Mouse (Mus musculus) gonadal fat pad, adult 2 months (tissue): ENCODE data around the gene Psmb9. TPM values are rescaled to one million over a fixed set of nuclear protein-coding genes. Genes with fewer than 3 reads are reported as not detected.

Experiments used
- DNase-seq: peaks from one replicate; pipeline ENCODE4 v3.0.0-alpha.2; 2012; ENCODE audit warnings: low read depth
- polyA plus RNA-seq: library from polyadenylated mRNA; depleted of rRNA; stranded (reverse); fragments of >200 nt; gene quantifications from 2 replicates; pipeline ENCODE4 v1.2.3, GENCODE M21; 2012

Psmb9 gene
- polyA plus RNA-seq, 1 experiment: 32.8 TPM

DNA sequence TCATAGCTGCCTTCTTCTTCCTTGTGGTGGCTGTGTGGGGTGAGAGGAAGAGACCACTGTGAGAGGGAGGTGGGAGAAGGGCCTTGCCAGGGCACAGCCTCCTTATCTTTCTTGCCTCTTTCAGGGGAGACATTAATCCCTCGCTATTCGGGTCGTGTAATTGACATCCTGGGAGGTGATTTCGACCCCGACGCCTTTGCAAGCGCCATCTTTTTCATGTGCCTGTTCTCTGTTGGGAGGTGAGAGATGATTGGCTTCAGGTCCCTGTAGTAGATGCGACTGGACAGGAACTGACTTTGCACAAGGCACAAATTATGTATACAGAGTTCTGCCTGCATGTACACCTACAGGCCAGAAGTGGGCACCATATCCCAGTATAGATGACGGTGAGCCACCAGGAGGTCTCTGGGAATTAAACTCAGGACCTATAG, 18.2 kb upstream of the Psmb9 start:
- DNase-seq: no peak

DNA sequence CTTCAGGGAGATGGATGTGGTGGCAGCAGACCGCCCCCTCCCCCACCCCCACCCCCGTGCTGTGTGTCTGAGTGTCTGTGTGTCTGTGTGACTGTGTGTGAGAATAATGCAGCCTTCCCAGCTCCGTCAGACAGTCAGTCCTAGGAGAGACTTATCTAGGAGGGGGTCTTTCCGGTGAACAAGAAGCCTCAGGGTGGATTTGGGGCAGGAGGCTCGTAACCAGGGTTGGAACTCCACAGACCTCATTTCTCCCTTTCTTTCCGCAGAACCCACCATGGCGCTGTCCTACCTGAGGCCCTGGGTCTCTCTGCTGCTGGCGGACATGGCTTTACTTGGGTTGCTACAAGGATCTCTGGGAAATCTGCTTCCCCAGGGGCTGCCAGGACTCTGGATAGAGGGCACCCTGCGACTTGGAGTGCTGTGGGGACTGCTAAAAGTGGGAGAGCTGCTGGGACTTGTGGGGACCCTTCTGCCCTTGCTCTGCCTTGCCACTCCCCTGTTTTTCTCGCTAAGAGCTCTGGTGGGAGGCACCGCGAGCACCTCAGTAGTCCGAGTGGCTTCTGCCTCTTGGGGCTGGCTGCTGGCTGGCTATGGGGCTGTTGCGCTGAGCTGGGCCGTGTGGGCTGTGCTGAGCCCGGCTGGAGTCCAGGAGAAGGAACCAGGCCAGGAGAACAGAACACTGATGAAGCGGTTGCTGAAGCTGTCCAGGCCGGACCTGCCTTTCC, 17.6 kb upstream of the Psmb9 start:
- DNase-seq: no peak

DNA sequence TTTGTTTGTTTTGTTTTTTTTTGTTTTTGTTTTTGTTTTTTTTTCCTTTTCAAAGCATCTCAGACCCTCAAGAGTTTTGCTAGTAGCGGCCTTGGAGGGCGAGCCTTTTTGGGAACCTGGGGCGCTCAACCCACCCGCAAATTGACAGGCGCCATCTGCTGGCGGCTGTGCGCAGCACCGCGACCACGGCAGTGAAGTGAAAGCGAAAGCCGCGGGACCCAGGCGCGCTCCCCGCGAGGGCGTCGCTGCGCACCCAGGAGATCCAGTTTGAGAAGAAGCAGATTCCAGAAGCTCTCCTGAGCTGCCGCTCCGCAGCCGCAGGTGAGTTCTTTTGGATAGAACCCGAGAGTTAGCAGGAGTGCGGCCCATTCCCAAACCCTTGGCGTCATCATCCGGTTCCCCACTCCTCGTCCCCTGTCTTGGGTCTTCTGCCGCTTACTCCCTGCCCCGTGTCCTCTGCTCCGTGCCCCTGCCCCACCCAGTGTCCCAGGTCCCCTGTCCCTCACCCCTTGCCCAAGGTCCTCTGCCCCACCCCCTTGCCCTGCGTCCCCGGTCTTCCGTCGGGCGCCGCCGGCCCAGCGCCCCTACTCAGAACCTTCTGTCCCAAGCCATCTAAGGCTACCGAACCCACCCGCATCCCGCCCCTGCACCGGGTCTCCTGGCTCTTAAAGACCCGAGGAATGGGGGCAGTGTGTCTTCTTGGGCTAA, 16.9 kb upstream of the Psmb9 start:
- DNase-seq: no peak

DNA sequence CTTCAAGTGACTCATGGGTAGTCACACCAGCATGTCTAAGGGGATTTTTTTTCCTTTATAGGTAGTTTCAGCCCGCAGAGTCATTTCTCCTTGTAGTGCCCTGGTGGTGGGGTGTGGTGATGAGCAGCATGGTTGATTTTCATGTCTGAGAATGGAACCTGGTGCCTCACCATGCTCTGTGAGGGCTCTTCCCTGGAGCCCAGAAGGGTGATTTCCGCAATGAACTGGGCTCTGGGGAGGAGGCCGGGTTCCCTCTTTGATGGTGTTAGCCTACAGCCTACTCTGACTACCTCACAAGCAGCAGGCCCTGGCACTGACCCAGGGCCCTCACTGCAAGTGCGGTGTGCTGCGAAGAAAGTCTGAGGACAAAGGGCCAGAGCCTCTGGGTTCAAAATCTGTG, 15.9 kb upstream of the Psmb9 start, which contains the start of gene Tap2:
Tap2 (plus strand) TSS at position 84 of the 400 bp plus-strand sequence.
- no peak for DNase-seq

DNA sequence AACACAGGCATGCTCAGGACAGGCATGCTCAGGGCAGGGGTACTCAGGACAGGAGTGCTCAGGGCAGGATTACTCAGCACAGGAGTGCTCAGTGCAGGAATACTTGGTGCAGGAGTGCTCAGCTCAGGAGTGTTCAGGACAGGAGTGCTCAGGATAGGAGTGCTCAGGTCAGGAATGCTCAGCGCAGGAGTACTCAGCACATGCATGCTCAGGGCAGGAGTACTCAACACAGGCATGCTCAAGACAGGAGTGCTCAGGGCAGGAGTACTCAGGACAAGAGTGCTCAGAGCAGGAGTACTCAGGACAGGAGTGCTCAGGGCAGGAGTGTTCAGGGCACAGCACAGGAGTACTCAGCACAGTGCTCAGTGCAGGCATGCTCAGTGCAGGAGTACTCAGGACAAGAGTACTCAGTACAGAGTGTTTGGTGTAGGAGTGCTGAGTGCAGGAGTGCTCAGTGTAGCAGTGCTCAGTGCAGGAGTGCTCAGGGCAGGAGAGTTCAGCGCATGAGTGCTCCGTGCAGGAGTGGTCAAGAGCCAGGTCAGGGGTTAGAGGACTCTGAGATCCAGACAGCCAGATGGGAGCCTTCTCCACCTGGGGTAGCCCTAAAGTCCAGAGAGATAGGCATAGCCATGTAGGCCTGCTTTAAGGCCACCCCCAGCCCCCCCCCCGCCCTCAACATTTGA, 15.3 kb upstream of the Psmb9 start:
- DNase-seq: no peak

DNA sequence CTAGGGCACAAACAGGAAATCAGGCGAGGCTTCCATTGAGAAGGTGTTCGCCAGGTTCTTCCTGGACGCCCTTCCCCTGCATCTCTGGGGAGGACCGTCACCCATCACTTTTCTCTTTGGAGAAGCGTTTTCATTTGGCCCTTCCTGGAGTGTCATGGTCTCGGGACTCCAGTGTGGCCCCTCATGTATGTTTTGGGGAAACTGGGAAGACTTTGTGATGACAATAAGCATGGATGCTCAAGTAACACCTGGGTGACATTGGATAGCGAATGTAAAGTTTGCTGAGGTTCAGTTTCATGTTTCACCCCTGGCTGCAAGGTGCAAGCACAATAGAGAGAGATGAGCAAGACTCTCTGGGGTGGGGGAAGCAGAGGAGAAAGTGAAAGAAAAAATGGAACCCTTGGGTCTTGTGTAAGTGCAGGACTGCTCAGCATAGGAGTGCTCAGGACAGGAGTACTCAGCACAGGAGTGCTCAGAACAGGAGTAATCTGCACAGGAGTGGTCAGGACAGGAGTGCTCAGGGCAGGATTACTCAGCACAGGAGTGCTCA, 14.0 kb upstream of the Psmb9 start:
- DNase-seq: no peak

DNA sequence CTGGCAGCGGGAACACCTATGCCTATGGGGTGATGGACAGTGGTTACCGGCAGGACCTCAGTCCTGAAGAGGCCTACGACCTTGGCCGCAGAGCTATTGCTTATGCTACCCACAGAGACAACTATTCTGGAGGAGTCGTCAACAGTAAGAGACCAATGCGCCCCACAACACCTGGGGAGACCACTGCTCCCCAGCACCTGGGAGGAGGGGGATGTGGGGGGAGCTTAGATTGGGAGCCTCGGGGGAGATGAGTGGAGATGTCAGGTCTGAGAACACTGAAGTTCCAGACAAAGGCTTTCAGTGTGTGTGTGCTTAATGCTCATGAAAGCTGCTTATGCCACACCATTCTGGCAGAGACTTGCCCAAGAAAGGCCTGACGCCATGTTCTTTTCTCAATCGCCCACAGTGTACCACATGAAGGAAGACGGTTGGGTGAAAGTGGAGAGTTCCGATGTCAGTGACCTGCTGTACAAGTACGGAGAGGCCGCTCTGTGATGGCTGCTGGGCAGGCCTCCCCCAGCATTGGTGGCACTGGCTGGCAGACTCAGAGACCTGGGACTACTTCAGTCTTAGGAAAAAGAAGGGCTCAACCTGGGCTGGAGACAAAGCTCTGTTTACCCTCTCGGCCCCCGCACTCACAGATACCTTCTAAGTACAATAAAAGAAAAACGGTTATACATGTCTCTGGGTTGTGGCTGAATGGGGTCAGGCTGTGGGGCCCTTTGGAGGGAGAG, 13.4 kb upstream of the Psmb9 start:
- DNase-seq: no peak

DNA sequence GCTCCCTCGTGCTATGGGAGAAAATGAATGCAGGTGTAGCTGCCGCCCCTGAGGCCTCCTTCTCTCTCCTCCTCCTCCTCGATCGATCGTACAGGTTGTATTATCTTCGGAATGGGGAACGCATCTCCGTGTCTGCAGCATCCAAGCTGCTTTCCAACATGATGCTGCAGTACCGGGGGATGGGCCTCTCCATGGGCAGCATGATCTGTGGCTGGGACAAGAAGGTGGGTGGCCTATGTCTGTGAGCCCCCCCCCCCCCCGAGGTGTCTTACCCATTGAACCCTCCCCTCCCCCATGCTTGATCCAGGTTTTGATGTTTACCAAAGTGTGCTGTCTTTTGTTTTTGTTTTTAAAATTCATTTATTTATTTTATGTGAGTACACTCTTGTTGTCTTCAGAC, 12.5 kb upstream of the Psmb9 start:
- no peak for DNase-seq

DNA sequence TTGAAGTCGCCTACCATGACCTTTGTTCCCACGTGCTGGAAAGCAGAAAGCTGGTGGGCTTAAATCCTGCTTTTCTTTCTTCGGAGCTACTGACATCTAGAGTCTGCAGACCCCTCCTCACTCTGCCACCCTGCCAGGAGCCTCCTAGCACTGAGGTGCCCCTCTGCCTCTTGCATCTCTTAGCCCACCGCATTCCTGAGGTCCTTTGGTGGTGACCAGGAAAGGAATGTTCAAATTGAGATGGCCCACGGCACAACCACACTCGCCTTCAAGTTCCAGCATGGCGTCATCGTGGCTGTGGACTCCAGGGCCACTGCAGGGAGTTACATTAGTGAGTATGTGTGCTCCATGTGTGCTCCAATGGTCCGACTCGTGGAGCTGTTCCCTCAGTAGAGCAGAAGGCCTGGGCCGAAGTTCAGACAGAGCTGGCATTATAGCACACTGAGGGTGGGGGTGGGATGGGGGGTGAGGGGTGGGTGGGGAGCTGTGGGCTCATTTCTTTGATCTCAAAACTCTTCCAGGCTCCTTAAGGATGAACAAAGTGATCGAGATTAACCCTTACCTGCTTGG, 11.6 kb upstream of the Psmb9 start:
- DNase-seq: no peak

DNA sequence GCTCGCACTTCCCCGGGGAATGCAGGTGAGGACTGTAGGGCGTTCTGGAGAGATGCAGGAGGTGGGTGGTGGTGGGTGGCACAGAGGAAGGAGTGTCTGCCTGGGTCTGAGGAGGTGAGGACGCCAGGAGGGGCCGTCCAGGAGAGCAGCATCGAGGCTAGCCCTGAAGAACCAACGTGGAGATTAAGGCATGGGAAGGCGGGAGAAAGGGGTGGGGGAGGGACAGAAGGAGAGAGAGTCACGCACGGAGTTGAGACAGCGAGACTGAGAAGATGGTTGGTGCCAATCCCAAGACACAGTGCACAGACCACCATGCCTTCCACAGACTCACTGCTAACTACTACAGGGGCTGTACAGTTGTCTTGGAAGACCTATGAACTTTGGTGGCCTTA, 11.0 kb upstream of the Psmb9 start:
- DNase-seq: no peak

DNA sequence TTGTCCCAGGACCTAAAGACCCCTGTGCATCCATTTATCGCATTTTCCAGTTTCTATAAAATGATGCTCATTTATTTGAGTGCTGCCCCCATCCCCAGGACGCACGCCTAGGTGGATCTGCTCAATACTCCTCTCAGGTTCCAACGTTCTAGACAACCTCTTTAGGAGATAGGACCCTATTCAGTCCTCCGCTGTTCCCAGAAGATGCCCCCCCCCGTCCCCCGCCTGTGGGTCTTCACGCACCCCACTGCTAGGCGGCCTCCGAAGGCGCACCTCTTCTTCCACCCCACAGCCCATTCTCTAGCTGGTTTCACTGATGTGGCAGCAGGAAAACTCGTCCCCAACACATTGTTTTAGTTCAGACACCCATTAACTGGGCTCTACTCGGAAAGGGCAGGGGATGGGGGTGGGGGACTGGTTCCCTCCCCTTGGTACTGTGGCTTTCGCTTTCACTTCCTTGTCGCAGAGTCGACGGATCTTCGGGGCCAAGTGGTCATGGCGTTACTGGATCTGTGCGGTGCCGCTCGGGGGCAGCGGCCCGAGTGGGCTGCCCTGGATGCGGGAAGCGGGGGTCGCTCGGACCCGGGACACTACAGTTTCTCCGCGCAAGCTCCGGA, 10.4 kb upstream of the Psmb9 start:
- no peak for DNase-seq

DNA sequence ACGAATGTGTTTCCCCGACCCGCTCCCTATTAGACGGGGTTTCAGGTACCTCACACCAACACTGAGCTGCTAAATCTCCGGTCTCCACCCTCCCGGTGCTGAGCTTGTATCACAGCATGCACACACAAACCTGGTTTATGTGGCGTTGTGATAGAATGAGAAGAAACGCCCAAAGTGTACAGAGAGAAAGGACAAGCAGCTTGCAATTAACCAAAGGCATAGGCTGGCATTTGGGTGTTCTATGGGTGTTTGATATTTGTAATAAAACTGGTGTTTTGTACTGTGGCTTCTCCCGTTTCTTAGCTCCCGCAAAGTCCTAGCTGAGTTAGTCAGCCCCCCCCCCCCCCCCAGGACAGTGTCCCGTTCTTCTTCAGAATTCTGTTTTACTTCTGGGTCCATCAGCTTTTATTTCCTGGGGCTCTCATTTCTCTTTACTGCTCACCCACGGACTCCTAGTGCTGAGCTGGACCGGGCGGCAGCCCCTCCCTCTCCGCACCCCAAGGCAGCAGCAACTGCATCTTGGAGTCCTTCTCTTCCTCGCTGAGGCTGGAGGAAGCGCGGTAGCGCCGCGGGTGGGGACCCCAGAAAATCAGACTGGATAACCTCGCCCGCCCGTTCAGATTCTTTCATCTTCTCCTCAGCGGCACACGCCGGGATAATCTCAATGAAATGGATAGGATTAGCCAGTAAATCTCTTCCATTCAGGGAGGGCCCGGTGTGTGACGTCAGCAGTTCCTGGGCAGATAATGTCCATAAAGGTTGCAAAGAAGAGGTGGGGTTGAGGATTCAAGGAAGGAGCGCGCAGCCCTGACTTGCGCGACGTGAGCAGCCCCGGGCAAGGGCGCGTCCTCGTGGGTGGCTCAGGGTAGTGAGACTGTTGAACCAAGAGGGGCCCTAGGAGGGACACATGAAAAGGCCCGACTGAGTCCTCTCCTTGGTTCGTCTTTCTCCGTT, 9.7 kb upstream of the Psmb9 start, which contains the start of gene Psmb8:
Psmb8 (plus strand) TSS at position 781 of the 954 bp plus-strand sequence.
- no peak for DNase-seq

DNA sequence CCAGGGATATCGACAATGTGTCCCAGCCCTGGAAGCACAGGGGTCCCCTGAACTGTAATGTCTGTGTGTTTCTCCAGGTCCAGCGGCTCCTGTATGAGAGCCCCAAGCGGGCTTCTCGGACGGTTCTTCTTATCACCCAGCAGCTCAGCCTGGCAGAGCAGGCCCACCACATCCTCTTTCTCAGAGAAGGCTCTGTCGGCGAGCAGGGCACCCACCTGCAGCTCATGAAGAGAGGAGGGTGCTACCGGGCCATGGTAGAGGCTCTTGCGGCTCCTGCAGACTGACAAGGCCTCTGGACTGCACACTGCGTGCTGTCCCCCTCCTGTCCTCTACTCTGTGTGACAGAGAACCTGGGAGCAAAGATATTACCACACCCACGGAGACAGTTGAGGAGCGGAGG, 8.9 kb upstream of the Psmb9 start:
- DNase-seq: no peak

DNA sequence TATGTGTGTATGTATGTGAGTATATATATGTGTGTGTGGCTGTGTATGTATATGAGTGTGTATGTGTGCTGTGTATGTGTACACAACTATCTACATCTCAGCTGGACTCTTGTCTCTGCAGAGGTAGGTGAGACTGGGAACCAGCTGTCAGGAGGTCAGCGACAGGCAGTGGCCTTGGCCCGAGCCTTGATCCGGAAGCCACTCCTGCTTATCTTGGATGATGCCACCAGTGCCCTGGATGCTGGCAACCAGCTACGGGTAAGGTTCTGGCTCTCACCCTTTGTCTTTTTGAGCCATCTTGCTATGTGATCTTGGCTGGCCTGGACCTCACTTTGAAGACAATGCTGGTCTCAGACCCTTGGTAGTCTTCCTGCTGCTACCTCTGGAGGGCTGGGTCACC, 7.2 kb upstream of the Psmb9 start:
- no peak for DNase-seq

DNA sequence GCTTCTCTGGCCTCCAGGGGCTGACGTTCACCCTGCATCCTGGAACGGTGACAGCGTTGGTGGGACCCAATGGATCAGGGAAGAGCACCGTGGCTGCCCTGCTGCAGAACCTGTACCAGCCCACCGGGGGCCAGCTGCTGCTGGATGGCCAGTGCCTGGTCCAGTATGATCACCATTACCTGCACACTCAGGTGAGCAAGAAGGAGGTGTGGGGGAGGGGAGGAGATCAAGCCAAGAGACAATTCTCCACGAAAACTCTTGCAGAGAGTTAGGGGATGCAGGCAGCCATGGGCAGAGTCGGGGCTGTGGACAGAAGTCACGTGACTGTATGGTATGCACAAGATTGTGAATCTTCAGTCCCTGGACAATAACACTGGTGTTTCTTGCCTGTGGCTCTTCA, 5.9 kb upstream of the Psmb9 start:
- no peak for DNase-seq

DNA sequence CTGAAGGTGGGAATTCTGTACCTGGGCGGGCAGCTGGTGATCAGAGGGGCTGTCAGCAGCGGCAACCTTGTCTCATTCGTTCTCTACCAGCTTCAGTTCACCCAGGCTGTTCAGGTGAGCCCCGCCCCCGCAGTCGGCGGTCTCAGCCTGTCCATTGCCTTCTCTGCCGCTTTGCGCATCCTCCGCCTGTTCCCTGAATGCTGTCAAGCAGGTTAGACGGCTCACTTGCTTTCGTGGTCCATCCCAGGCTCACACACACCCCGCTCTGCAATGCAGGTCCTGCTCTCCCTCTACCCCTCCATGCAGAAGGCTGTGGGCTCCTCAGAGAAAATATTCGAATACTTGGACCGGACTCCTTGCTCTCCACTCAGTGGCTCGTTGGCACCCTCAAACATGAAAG, 5.3 kb upstream of the Psmb9 start:
- DNase-seq: no peak

DNA sequence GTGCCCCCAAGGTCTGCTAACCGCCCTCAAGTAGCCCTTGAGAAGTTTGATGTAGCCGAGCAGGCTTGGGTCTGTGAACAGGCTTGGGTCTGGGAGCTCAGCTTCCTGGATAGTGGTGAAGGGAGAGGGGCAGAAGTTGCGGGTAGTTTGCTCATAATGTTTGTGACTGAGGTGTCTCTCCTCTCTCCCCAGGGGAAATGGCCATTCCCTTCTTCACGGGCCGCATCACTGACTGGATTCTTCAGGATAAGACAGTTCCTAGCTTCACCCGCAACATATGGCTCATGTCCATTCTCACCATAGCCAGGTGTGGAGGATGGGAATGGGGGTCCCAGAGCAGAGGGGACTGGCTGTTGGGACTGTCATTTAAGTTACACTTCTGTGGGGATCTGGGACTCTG, 1.4 kb upstream of the Psmb9 start:
- no peak for DNase-seq

DNA sequence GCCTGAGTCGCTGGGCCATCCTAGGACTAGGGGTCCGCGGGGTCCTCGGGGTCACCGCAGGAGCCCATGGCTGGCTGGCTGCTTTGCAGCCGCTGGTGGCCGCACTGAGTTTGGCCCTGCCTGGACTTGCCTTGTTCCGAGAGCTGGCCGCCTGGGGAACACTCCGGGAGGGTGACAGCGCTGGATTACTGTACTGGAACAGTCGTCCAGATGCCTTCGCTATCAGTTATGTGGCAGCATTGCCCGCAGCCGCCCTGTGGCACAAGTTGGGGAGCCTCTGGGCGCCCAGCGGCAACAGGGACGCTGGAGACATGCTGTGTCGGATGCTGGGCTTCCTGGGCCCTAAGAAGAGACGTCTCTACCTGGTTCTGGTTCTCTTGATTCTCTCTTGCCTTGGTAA, 446 bp upstream of the Psmb9 start:
- DNase-seq: no peak

DNA sequence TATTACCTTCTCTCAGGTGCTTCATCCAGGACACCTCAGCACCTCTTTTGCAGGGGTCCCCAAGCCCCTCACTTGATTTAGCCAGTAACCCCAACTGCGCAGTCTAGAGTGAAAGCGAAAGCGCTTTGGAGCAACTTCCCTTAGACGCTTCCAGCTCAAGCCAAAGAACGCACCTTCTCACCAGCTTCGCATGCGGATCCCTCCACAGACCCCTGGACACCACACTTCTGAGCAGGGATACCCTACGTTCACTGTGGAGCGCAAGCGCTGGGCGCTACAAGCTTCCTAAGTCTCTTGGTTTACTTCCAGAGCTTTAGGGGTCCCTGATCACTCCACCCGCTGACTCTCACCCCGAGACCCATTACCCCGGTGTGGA, 691 bp downstream of the Psmb9 start:
- no peak for DNase-seq

DNA sequence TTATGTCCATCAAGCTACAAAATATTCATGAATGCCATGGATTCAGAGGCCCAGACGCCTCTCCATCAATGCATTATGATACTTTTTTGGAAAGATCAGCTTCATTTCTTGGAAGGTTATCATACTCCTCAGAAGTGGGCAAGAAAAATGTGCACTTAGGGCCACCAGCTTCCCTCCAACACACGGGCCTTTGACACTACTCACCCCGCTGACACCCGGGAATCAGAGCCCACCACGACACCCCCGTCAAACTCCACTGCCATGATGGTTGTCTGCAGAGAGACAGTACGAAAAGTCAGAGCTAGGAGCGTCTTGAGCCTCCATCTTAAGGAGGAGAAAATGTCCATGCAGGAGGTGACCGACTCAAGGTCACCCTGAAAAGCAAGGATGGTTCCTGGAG, 2.0 kb downstream of the Psmb9 start:
- no peak for DNase-seq
